Mouse (Mus musculus) adrenal gland, postnatal 25 days (tissue): ENCODE measurements at regions not wholly inside any gene's neighbourhood (a gene's known extent, or its start where the extent isn't known, plus 50 kb on each side); places are given as distances from the start of the nearest gene placed in this dataset.
"Not testable (repeated sequence)": the region's sequence is repeated elsewhere in the genome, so short reads cannot be mapped to it uniquely, and the experiment has no call there.

Experiments used
- DNase-seq: peaks from one replicate; pipeline ENCODE4 v3.0.0; 2021; ENCODE audit warnings: mixed read lengths

- peak; percentile 1 for DNase-seq
These were observed 735.6 kb upstream of the Zfp386 start for GRCm38 (mm10) chr12:115311956-115312355.

- not testable (repeated sequence) for DNase-seq
These were observed 734.9 kb upstream of the Zfp386 start for GRCm38 (mm10) chr12:115312604-115313003.

GRCm38 (mm10) chr12:115320641-115321040 is 726.9 kb upstream of the Zfp386 start:
- peak; percentile 61 for DNase-seq

GRCm38 (mm10) chr12:115328439-115328838 is 719.1 kb upstream of the Zfp386 start:
- no peak for DNase-seq

GRCm38 (mm10) chr12:115334770-115335169 is 712.8 kb upstream of the Zfp386 start:
- DNase-seq: not testable (repeated sequence)

GRCm38 (mm10) chr12:115336594-115336993 is 710.9 kb upstream of the Zfp386 start:
- no peak for DNase-seq

GRCm38 (mm10) chr12:115346112-115346511 is 701.4 kb upstream of the Zfp386 start:
- DNase-seq: not testable (repeated sequence)

- not testable (repeated sequence) for DNase-seq
These were observed 688.5 kb upstream of the Zfp386 start for GRCm38 (mm10) chr12:115359050-115359449.

- DNase-seq: not testable (repeated sequence)
These were observed 681.9 kb upstream of the Zfp386 start for GRCm38 (mm10) chr12:115365628-115366027.

GRCm38 (mm10) chr12:115371784-115372183 is 675.7 kb upstream of the Zfp386 start:
- not testable (repeated sequence) for DNase-seq

- not testable (repeated sequence) for DNase-seq
These were observed 674.5 kb upstream of the Zfp386 start for GRCm38 (mm10) chr12:115373056-115373455.

GRCm38 (mm10) chr12:115386479-115386878 is 661.0 kb upstream of the Zfp386 start:
- DNase-seq: not testable (repeated sequence)

GRCm38 (mm10) chr12:115404116-115404515 is 643.4 kb upstream of the Zfp386 start:
- no peak for DNase-seq

- no peak for DNase-seq
These were observed 642.9 kb upstream of the Zfp386 start for GRCm38 (mm10) chr12:115404657-115405056.

GRCm38 (mm10) chr12:115446247-115446646 is 601.3 kb upstream of the Zfp386 start:
- DNase-seq: not testable (repeated sequence)

- not testable (repeated sequence) for DNase-seq
These were observed 594.9 kb upstream of the Zfp386 start for GRCm38 (mm10) chr12:115452626-115453025.

GRCm38 (mm10) chr12:115464777-115465176 is 582.7 kb upstream of the Zfp386 start:
- DNase-seq: not testable (repeated sequence)

- DNase-seq: not testable (repeated sequence)
These were observed 579.5 kb upstream of the Zfp386 start for GRCm38 (mm10) chr12:115468015-115468414.

GRCm38 (mm10) chr12:115468569-115468968 is 579.0 kb upstream of the Zfp386 start:
- not testable (repeated sequence) for DNase-seq

- DNase-seq: no peak
These were observed 548.7 kb upstream of the Zfp386 start for GRCm38 (mm10) chr12:115498865-115499264.

- not testable (repeated sequence) for DNase-seq
These were observed 540.2 kb upstream of the Zfp386 start for GRCm38 (mm10) chr12:115507285-115507684.

GRCm38 (mm10) chr12:115508615-115509342 is 538.7 kb upstream of the Zfp386 start:
- DNase-seq: not testable (repeated sequence)

GRCm38 (mm10) chr12:115518778-115519541 is 528.6 kb upstream of the Zfp386 start:
- DNase-seq: not testable (repeated sequence)
